Mouse (Mus musculus): ENCODE measurements at regions not wholly inside any gene's neighbourhood (a gene's known extent, or its start where the extent isn't known, plus 50 kb on each side); places are given as distances from the start of the nearest gene placed in this dataset.
"Not testable (repeated sequence)": the region's sequence is repeated elsewhere in the genome, so short reads cannot be mapped to it uniquely, and the experiment has no call there.

- DNase-seq = peak; percentile 4
Observed at GRCm38 (mm10) chr7:60492028-60492995, 352.3 kb upstream of the Snrpn start.

GRCm38 (mm10) chr7:60487839-60488454 lies 347.9 kb upstream of the Snrpn start:
- not testable (repeated sequence) for DNase-seq

GRCm38 (mm10) chr7:60450074-60450603 lies 310.1 kb upstream of the Snrpn start:
- not testable (repeated sequence) for DNase-seq

DNA sequence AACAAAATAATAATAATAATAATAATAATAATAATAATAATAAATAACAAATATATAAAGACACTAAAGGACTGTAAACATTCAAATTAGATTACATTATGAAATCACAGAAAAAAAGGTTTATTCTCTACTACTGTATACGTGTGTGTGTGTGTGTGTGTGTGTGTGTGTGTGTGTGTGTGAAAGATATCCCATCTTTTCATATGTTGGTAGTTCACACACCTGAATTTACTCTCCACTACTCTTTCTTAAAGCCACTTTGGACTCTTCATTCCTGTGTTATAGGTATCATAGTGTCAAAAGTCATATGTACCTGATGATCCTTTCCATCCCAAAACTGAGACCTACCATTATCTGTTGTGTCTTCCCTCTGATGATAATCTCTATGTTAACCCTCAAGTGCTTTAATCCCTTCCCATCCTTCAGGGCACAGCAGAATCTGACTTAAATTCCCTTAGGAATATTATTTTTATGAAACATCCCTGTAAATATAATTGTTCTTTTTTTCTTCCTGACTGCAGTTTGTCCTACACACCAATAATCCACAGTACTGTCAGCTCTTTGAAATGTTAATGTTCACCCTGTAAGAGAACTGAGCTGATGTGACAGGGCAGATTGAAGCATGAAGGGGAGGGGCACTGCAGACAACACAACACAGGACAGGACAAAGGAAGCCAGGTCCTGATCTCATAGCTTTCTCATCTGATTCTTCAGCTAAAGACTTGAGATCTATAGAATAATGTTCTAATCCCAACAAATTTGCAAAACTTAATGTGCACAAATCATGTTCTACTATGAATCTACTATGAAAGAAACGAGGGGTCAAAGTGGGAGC lies 309.4 kb upstream of the Snrpn start:
- DNase-seq = not testable (repeated sequence)

GRCm38 (mm10) chr7:60438781-60439180 lies 298.8 kb upstream of the Snrpn start:
- no peak for DNase-seq

GRCm38 (mm10) chr7:60391011-60391863 lies 251.2 kb upstream of the Snrpn start:
- DNase-seq = peak; percentile 10

DNA sequence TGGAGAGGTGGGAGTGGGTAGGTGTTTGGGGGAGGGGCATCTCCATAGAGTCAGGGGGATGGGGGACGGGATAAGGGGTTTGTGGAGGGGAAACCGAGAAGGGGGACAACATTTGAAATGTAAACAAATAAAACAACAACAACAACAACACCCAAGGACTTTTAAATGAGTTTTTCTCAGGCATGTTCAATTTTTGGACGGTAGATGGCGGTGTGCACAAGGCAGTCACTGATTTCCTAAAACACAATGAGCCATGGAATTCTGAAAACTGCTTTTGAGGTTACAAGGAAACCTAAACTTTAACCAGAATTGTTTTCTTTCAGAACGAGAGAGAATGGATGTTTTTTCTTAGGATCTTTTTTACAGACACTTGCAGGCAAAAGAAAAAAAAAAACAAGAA lies 246.9 kb upstream of the Snrpn start:
- not testable (repeated sequence) for DNase-seq

DNA sequence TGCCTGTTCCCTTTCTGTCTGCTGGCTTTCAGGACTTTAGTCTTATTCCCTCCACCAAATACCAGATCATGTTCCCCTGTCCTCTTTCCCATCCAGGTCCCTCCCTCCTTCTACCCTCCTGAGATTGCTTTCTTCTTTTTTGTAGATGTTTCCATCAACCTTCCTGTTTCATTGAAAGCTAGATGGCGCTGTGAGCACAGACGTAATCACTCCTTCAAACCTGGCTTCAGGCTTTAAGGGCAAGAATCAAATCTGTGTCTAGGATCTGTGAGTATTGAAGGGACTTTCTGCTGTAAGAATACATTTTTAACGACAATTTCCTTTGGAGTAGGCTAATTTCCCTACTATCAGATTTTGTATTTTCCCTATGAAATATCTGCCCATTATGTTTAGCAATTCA lies 234.0 kb upstream of the Snrpn start:
- DNase-seq = not testable (repeated sequence)

DNA sequence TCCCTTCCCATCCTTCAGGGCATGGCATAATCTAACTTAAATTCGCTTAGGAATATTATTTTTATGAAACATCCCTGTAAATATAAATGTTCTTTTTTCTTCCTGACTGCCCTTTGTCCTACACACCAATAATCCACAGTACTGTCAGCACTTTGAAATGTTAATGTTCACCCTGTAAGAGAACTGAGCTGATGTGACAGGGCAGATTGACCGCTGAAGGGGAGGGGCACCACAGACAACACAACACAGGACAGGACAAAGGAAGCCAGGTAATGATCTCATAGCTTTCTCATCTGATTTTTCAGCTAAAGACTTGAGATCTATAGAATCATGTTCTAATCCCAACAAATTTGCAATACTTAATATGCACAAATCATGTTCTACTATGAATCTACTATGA lies 212.2 kb upstream of the Snrpn start:
- DNase-seq = not testable (repeated sequence)

Measured in gastrocnemius, postnatal 10 days (tissue).